Mouse (Mus musculus): ENCODE results near the gene Mettl21c. TPM values are rescaled to one million over a fixed set of nuclear protein-coding genes. Genes with fewer than 3 reads are reported as not detected.

The Mettl21c gene
- polyA plus RNA-seq (2015; fragmentation: Nextera tagmentation; extraction: Ambion mirVana) = 0.66 and 1.3 TPM in 2 replicates

GRCm38 (mm10) chr1:44019934-44020333 is at the start of gene Mettl21c:
Mettl21c (minus strand) TSS chr1:44020034.

GRCm38 (mm10) chr1:44061836-44062235 is 42.0 kb upstream of the Mettl21c start, which contains the start of gene Gm8251:
Gm8251 (minus strand) TSS chr1:44061936.

Other genes starting within 250 kb of the Mettl21c start
- gene Uxs1, start 192.2 kb downstream of the Mettl21c start, polyA plus RNA-seq (2015; fragmentation: Nextera tagmentation; extraction: Ambion mirVana) = 29.7 and 43.1 TPM in 2 replicates
- gene Tpp2, start 86.4 kb downstream of the Mettl21c start, polyA plus RNA-seq (2015; fragmentation: Nextera tagmentation; extraction: Ambion mirVana) = 30.3 and 40.1 TPM in 2 replicates
- gene Gm8251, start 41.9 kb upstream of the Mettl21c start, polyA plus RNA-seq (2015; fragmentation: Nextera tagmentation; extraction: Ambion mirVana) = 0.03 TPM in 1 of 2 replicates, not detected in the other
- gene Tex30, start 82.4 kb upstream of the Mettl21c start, polyA plus RNA-seq (2015; fragmentation: Nextera tagmentation; extraction: Ambion mirVana) = 52.9 and 65.9 TPM in 2 replicates
- gene Kdelc1, start 98.8 kb upstream of the Mettl21c start, polyA plus RNA-seq (2015; fragmentation: Nextera tagmentation; extraction: Ambion mirVana) = 27.6 TPM in 2 replicates
- 13.0 and 15.6 TPM in 2 replicates for gene Bivm, start 98.9 kb upstream of the Mettl21c start, polyA plus RNA-seq (2015; fragmentation: Nextera tagmentation; extraction: Ambion mirVana)
- 12.0 and 15.3 TPM in 2 replicates for gene Ercc5, start 127.7 kb upstream of the Mettl21c start, polyA plus RNA-seq (2015; fragmentation: Nextera tagmentation; extraction: Ambion mirVana)
- gene Mettl21e, start 198.9 kb upstream of the Mettl21c start, polyA plus RNA-seq (2015; fragmentation: Nextera tagmentation; extraction: Ambion mirVana) = not detected in 2 replicates

All from adrenal gland, postnatal 0 days (tissue).